Mouse (Mus musculus) liver, embryonic 14.5 days (tissue): Measurements from ENCODE around the gene Dpp6.

Experiments used
- CTCF ChIP-seq: IDR thresholded peaks from 2 replicates; pipeline ENCODE4 v1.5.1; 2016; ENCODE audit warnings: antibody characterized with exemption, low read depth, control low read depth
- EP300 ChIP-seq: IDR thresholded peaks from 2 replicates; pipeline ENCODE4 v1.6.1; 2016; ENCODE audit warnings: antibody characterized with exemption, low read depth

DNA sequence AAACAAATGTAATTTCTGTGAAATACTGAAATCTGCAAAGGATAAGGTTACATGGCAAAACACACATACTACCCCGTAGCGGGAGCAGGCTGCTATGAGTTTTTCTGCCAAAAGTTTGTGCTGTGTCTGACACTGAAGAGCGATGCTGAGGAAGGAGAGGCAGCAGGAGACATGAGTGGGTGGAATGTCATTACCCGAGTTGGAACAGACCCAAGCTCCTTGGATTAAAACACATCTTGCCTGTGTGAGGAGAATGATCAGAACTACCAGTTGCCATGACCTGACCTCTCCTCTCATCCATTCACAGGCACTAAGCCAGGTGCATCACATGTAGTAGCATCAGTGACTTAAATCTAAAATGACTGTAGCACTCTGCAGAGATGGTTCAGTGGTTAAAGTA, 309.0 kb downstream of the Dpp6 start:
- TF ChIP-seq CTCF: no peak
- TF ChIP-seq EP300: no peak
